Mouse (Mus musculus) lung, postnatal 25 days (tissue): ENCODE measurements around the gene Cox6a2.

ENCODE experiments used
- DNase-seq: peaks from one replicate; pipeline ENCODE4 v3.0.0; 2022; ENCODE audit warnings: low spot score

The Cox6a2 gene

GRCm38 (mm10) chr7:128206152-128206551, at the start of gene Cox6a2:
Gene Cox6a2, minus strand, starts transcription at chr7:128206387.
- peak; percentile 16 for DNase-seq

GRCm38 (mm10) chr7:128255757-128256156, 49.6 kb upstream of the Cox6a2 start:
- DNase-seq: no peak

- DNase-seq: no peak
These were observed 48.8 kb upstream of the Cox6a2 start for GRCm38 (mm10) chr7:128254978-128255377.

- DNase-seq: no peak
These were observed 46.4 kb upstream of the Cox6a2 start for GRCm38 (mm10) chr7:128252609-128253008.

GRCm38 (mm10) chr7:128251946-128252345, 45.8 kb upstream of the Cox6a2 start:
- no peak for DNase-seq

- no peak for DNase-seq
These were observed 43.8 kb upstream of the Cox6a2 start for GRCm38 (mm10) chr7:128249998-128250397.

DNA sequence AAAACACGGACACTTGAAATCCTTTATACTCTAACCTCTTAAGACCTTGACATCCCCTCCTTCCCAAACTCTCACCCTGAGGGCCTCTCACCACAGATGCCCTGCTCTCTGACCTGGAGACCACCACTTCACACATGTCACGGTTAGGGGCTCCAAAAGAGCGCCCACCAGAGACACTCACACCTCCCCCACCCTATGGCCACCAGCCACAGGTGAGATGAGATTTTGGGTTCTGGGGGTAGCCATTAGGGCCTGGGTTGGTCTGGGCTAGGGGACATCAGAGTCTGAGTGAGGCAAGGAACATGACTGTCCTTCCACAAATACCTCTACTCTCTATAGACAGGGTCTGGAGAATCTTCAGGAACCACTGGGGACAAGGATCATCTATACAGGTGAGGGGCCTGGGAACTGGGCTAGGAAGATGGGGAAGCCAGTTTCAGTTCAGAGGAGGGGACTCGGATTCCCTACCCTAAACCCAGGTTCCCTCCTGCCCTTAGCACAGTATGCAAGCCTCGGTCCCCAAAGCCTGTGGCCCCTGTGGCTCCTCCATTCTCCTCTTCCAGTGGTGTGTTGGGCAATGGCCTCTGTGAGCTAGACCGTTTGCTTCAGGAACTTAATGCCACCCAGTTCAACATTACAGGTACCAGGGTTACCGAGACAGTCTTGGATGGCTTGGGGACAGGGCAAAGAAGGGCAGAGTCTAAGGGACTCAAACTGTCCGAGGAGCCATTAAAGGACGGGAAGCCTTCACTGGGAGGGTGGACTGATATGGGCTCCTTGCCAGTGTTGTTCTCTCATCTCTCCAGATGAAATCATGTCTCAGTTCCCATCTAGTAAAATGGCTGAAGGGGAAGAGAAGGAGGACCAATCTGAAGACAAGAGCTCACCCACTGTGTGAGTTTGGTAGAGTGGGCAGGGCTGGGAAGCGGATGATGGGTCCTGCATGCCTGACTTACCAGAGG, 42.2 kb upstream of the Cox6a2 start:
- no peak for DNase-seq

DNA sequence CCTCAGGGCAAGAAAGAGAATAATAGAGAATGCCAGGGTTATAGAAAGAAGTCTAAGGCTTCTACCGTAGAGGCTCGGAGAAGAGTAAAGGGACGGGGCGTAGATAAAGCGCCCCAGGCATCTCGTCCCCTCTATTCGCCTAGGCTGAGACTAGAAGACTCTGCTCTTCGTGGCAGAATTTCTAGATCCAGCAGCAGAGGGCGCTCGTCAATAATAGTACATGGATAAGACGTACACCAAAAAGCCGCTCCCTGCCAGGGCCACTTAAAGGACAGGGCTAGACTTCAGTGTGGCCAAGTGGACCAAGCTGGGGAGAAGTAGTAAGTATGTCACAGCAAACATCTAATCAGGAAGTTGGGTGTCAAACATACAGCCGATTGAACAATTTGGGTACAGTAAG, 41.3 kb upstream of the Cox6a2 start:
- DNase-seq: peak; percentile 94

DNA sequence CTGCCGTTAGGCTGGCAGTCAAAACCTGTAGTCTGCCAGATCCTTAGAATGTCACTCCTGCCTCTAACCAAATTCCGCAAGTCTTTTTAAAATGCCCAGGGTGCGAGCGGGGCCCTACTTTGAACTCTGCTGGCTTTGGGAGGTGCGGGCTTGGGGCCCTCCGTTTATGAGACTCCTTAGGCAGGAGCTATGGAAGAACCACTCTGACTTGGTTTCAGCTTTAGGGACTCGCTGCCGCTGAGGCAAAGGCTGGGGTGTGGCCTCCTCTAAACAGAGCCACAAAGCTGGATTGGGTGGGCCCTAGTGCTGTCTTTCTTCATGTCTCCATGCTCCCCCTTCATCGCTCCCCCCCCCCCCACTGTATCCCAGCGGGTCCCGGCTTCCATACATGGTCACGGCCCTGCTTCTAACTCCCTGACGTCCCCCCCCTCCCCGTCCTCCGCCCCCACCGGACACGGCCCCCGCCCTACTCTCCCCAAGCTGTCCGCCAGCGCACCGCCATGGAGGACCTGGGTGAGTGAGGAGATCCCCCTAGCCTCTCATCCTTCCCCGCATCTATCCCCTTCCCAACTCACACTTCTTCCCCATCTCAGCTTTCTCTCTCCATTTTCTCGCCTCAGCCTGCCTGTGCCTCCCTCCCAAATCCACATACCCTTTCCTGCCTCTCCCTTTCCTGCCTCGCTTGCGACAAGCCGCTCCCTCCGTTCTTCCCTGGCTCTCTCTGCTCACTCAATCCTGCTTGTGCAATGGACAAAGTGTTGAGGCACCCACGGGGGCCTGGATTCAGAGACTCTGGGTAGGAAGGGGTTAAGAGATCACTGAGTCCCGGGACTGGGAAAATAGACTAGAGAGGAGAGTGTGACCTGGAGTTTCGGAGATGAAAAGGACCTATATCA, 40.6 kb upstream of the Cox6a2 start, which contains the start of gene Tgfb1i1:
TSS of gene Tgfb1i1 (plus strand) at position 317 of the 896 bp plus-strand sequence.
- DNase-seq: peak; percentile 76

- DNase-seq: no peak
These were observed 39.4 kb upstream of the Cox6a2 start for GRCm38 (mm10) chr7:128245547-128245946.

DNA sequence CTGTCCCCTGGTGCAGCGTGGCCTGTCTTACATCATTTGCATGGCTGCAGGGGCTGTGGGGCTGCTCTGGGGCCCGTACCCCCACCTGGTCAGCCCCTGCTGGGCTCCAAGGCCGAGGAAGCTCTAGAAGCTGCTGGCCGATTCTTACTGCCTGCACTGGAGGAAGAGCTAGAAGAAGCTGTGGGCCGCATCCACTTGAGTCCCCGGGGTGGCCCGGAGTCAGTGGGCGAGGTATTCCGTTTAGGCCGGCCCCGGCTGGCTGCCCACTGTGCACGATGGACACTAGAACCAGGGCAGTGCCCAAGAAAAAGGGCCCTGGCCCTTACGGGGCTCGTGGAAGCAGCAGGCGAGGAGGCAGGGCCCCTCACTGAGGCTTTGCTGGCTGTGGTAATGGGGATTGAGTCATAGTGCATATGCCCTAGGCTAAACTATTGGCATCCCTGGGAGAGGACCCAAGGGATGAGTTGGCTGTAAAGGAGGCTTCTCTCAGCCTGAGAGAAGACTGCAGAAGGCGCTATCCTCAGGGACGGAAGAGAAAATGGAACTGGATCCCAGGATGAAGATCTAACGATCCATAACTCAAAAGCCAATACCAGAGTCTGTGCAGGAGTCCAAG, 38.3 kb upstream of the Cox6a2 start:
- DNase-seq: no peak

- DNase-seq: peak; percentile 16
These were observed 37.7 kb upstream of the Cox6a2 start for GRCm38 (mm10) chr7:128243921-128244320.

DNA sequence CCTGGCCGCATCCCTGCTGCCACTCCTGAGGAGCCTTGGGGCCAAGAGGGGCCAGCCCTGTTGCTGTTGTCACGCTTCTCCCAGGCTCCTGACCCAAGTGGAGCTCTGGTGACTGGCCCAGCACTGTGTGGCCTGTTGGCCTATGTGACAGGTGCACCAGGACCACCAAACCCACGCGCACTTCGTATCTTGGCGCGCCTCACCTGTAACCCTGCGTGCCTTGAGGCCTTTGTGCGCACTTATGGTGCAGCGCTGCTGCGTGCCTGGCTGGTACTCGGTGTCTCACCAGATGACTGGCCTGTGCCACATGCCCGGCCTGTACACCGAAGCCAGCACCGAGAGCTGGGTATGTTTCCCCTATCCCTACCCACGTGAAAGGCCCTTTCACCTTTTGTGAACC, 36.1 kb upstream of the Cox6a2 start:
- DNase-seq: no peak

GRCm38 (mm10) chr7:128240131-128240784, 34.1 kb upstream of the Cox6a2 start:
- no peak for DNase-seq

DNA sequence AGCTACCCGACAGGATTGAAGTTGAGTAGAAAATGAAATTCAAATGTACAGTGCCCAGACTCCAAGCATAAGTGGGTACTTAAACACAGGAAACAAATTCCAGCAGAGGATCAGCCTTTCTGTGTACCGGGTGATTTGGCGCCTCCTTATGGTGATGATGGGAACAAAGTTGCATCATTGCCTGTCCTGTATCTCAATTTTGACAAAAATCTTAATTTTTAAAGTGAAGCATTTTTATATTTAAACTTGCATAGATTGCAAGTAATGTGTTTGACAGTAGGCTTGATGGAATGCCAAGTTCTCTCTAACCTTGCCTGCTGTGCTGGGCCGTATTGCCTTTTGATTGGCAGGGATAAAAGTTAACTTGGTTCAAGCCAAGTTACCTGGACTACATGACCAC, 32.8 kb upstream of the Cox6a2 start:
- DNase-seq: peak; percentile 68

DNA sequence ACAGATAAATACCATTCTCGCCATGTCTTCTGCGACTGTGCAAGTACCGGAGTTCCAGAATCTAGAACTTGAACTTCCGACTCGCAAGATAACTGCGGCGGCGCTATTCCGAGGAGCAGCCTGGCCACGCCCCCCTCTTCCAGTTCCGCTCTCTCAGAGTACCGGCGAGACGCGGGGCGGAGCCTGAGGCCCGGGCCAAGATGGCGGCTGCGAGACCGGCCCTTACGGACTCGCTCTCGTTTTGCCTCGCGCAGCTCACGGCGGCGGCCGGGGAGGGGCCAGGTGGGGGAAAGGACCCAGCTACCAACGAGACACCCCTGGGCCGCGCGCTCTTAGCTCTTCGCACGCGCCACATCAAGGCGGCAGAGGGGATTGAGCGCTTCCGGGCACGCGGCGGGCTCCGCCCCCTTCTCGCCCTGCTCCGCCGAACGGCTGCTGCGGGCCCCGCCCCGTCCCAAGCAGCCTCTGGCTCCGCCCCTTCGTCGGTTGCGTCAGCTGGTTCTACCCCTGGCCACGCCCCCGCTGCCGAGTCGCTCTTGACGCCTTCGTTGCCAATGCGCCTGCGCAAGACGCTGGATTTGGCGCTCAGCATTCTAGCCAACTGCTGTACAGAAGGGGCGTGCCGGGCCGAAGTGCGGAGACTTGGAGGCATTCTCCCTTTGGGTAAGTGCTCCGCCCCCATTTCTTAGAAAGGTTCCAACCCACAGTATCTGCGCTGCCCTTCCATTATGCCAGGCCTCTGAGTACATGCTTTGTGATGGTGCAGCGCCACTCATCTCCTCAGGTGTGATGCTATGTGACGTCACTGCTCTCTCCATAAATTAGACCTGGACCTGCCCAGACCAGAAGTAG, 32.0 kb upstream of the Cox6a2 start, which contains the start of gene 9130023H24Rik:
TSS of gene 9130023H24Rik (minus strand) at position 105 of the 852 bp plus-strand sequence.
- DNase-seq: peak; percentile 99

DNA sequence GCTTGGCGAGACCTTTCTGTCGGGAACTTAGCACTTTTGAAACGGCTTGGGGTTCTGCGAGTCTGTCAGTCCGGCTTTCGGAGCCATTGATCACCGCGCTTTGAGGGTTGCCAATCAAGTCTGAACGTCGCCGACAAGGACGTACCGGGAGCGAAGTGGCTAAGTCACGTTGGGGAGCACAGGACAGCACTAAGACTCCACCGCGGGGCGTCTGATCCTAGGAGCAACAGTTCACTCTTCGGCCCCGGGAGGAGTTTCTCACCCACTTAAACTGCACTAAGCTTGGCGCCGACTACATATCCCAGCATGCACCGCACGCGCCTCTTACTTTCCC, 31.4 kb upstream of the Cox6a2 start:
- DNase-seq: no peak

DNA sequence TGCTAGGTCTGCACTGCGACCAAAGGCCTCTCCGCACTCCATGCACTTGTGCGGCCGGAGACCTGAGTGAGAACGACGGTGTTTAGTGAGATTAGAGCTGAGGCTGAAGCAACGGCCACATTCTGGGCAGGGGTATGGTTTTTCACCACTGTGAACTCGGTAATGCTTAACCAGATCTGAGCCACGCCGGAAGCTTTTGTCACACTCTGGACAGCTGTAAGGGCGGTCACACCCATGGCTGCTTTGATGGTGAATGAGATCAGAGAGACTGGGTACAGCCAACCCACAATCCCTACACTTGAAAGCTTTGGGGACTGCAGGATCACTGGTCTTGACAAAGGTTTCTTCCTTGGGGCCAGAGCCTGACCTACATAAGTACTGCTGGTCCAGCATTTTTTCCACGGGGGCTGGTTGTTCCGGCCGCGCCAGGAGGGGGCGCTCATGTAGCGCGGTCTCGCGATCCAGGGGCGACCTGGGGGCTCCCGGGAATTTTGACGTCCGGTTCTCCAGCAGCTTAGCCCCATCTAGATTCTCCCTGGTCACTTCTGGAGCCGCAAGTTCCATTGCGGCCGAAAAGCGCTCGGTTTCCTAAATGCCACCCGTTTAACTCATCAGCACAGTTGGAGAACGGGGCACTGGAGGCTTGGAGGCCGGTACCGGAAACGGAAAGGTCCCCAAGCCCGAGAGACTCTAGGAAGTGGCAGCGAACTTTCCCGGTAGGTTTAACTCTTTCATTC, 30.8 kb upstream of the Cox6a2 start, which contains the start of gene Armc5:
TSS of gene Armc5 (plus strand) at position 487 of the 737 bp plus-strand sequence.
- DNase-seq: peak; percentile 84

- DNase-seq: no peak
These were observed 30.2 kb upstream of the Cox6a2 start for GRCm38 (mm10) chr7:128236426-128236825.

- no peak for DNase-seq
These were observed 29.3 kb upstream of the Cox6a2 start for GRCm38 (mm10) chr7:128235481-128235880.
